Comparison of ENCODE assay signal across 16 mouse cellular contexts in the genomic region with DNA sequence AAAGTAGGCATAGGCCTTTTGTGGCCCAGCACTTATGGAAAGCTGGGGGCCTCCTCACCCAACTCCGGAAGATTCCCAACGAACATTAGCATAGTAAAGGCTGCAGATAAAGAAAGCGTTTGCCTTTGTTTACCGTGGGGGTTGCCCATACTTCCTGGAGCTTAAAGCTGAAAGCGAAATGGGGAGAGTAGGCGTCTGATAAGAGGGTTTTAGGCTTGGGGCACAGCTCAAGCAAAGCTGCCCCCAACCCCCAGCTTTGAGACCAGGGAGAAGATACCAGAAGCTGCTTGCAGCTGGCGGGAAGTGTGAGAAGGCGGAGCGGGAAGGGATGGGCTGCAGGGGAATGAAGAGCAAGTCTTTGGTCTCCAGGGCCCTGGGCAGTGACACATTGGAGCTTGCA.
A peak's percentile ranks its signal among the peaks of the same experiment; 100 is the strongest.
DNase-seq lines count a peak whose midpoint lies in the region; ATAC-seq lines count a peak whose summit lies in the region.
"Had no signal": no experiment of that assay in that cellular context is flagged by ENCODE, and none has a peak within 500 bp of the region (broad histone marks: within the 10 kb centered on the region; RNA-seq: fewer than 3 reads in every experiment).

No protein-coding gene starts in this region.

- no peak for DNase-seq in heart, embryonic 10.5 days (ENCODE audit: low spot score)
- DNase-seq in heart, adult 9 months (ENCODE audit: low spot score in 2 of 2): no peak
- no peak for DNase-seq in lung, postnatal 14 days
- DNase-seq in ES-CJ7 (ENCODE audit: low read depth, low spot score): peak; percentile 82
- peak; percentile 45 for DNase-seq in brain, adult 2 months (ENCODE audit: low read depth, low spot score)
- DNase-seq in kidney, adult 8-10 months: no peak
- DNase-seq: adrenal gland, adult 2 months; cerebellum, adult 11 months; thymus, postnatal 14 days had no signal

- no peaks in the 10 kb centered on the region for H3K36me3 ChIP-seq in heart, embryonic 10.5 days
- H3K36me3 ChIP-seq in lung, embryonic 15.5 days: no peaks in the 10 kb centered on the region
- H3K36me3 ChIP-seq: hindbrain, embryonic 12.5 days had no signal

- H3K27me3 ChIP-seq in heart, embryonic 10.5 days (ENCODE audit: insufficient read depth, poor library complexity, severe bottlenecking): peaks cover 91% of the 10 kb centered on the region
- peaks cover 35% of the 10 kb centered on the region for H3K27me3 ChIP-seq in lung, embryonic 15.5 days
- H3K27me3 ChIP-seq: CH12.LX had no signal

- H3K4me3 ChIP-seq in heart, embryonic 10.5 days: no peak overlapping the region
- no peak overlapping the region for H3K4me3 ChIP-seq in lung, embryonic 15.5 days
- H3K4me3 ChIP-seq: erythroblast, embryonic 14.5 days; hindbrain, embryonic 12.5 days; layer of hippocampus, adult 2 months had no signal

- H3K4me2 ChIP-seq in lung, embryonic 15.5 days: no peak overlapping the region
- H3K4me2 ChIP-seq: hindbrain, embryonic 12.5 days had no signal

- 13% methylated on average over 9 of the region's 9 CpGs for WGBS in heart, embryonic 10.5 days
- WGBS in lung, embryonic 15.5 days: 7% methylated on average over 9 of the region's 9 CpGs

- H3K9ac ChIP-seq in lung, embryonic 15.5 days: no peak overlapping the region
- H3K9ac ChIP-seq: hindbrain, embryonic 12.5 days had no signal

- H3K4me1 ChIP-seq in heart, embryonic 10.5 days: peaks cover 23% of the 10 kb centered on the region
- H3K4me1 ChIP-seq in lung, embryonic 15.5 days: peaks cover 33% of the 10 kb centered on the region

- no peak for ATAC-seq in lung, embryonic 15.5 days (ENCODE audit: borderline replicate concordance, extremely low read depth, low FRiP score, low TSS enrichment)

- no peaks in the 10 kb centered on the region for H3K9me3 ChIP-seq in heart, embryonic 10.5 days
- no peaks in the 10 kb centered on the region for H3K9me3 ChIP-seq in lung, embryonic 15.5 days
- H3K9me3 ChIP-seq: hindbrain, embryonic 12.5 days had no signal

- H3K27ac ChIP-seq in heart, embryonic 10.5 days: peak overlapping the region; percentile 42; the same call in 1 of the 2 replicates
- peak overlapping the region; percentile 53 for H3K27ac ChIP-seq in lung, embryonic 15.5 days
- H3K27ac ChIP-seq: hindbrain, embryonic 12.5 days; kidney, postnatal 0 days; layer of hippocampus, adult 2 months; macrophage had no signal

Comparison
In these comparisons a context has a peak if more than half of its experiments do, and no peak if none do; other contexts are left out.
1. DNase-seq: peak in ES-CJ7 (single experiment) and brain, adult 2 months (single experiment); none in heart, embryonic 10.5 days (single experiment), heart, adult 9 months (0 of 2), lung, postnatal 14 days (single experiment) and kidney, adult 8-10 months (0 of 2).